Mouse (Mus musculus): ENCODE measurements at regions not wholly inside any gene's neighbourhood (a gene's known extent, or its start where the extent isn't known, plus 50 kb on each side); places are given as distances from the start of the nearest gene placed in this dataset.

- TF ChIP-seq CTCF (IDR thresholded peaks at IDR 0.05; ENCODE audit: insufficient read depth, low read depth, low read length) (no peak), POLR2A (IDR thresholded peaks at IDR 0.05; ENCODE audit: insufficient read depth, low read depth, low read length) (no peak)
Measured at GRCm38 (mm10) chr7:73199967-73200366, 175.3 kb upstream of the Rgma start.
